9 mouse cellular contexts compared by ENCODE assay signal in genomic region chr14:103065294-103066167, GRCm38 (mm10). TPM values are rescaled to one million over a fixed set of nuclear protein-coding genes. Genes with fewer than 3 reads are reported as not detected.
DNase-seq lines count a peak whose midpoint lies in the region; ATAC-seq and TF ChIP-seq lines count a peak whose summit lies in the region.
"Had no signal": no experiment of that assay in that cellular context is flagged by ENCODE, and none has a peak within 500 bp of the region (broad histone marks: within the 10 kb centered on the region; RNA-seq: fewer than 3 reads in every experiment).

No protein-coding gene starts in this region.

- peak; percentile 59; the same call in 1 of the 2 replicates for TF ChIP-seq CTCF in thymus, adult 2 months (IDR thresholded peaks at IDR 0.05; ENCODE audit: borderline replicate concordance, control insufficient read depth, extremely low read depth, insufficient read depth, low read length, poor library complexity)

- no peak overlapping the region for H3K9ac ChIP-seq in limb, embryonic 11.5 days (ENCODE audit: low read length)

- no peak for ATAC-seq in limb, embryonic 11.5 days (ENCODE audit: insufficient number of reproducible peaks, low FRiP score, low TSS enrichment, low read depth)

- no peak overlapping the region for H3K4me2 ChIP-seq in limb, embryonic 11.5 days (ENCODE audit: low read depth, severe bottlenecking)

- peak; percentile 41 to 57 for DNase-seq in urinary bladder, adult 18-20 months (ENCODE audit: low spot score in 2 of 2)
- no peak for DNase-seq in urinary bladder, postnatal 10 days (ENCODE audit: low spot score)
- peak; percentile 74 for DNase-seq in cerebellum, adult 11 months
- DNase-seq in gastrocnemius, adult 18-20 months (ENCODE audit: low spot score): peak; percentile 80
- peak; percentile 92 for DNase-seq in induced T-regulatory cell, adult 2 months (ENCODE audit: low read depth)
- DNase-seq in limb, embryonic 11.5 days (ENCODE audit: low spot score): peak; percentile 82
- peak; percentile 66 to 75 for DNase-seq in natural killer cell, adult 2 months (ENCODE audit: low spot score in 2 of 2)
- peak; percentile 86 for DNase-seq in thymus, adult 2 months

- TF ChIP-seq POLR2A in thymus, adult 2 months (IDR thresholded peaks at IDR 0.05; ENCODE audit: control insufficient read depth, extremely low read depth, insufficient read depth, low read length, poor library complexity): no peak

- no peak overlapping the region for H3K27ac ChIP-seq in limb, embryonic 11.5 days (replicated peaks; ENCODE audit: low read depth, low read length)
- no peak overlapping the region for H3K27ac ChIP-seq in thymus, adult 2 months (ENCODE audit: control insufficient read depth, insufficient read depth, low read length)

- no peak overlapping the region for H3K4me3 ChIP-seq in limb, embryonic 11.5 days (ENCODE audit: low read depth, low read length)
- H3K4me3 ChIP-seq in thymus, adult 2 months (ENCODE audit: control insufficient read depth, insufficient read depth, low read length): no peak overlapping the region
- H3K4me3 ChIP-seq: erythroblast, embryonic 14.5 days had no signal

- H3K27me3 ChIP-seq in limb, embryonic 11.5 days (ENCODE audit: control insufficient read depth, insufficient read depth, low read length): no peaks in the 10 kb centered on the region
- H3K27me3 ChIP-seq in thymus, adult 2 months (ENCODE audit: control insufficient read depth, insufficient read depth, low read length): no peaks in the 10 kb centered on the region

- no peaks in the 10 kb centered on the region for H3K36me3 ChIP-seq in limb, embryonic 11.5 days (ENCODE audit: control insufficient read depth, insufficient read depth, low read length)
- H3K36me3 ChIP-seq in thymus, adult 2 months (ENCODE audit: control insufficient read depth, insufficient read depth, low read length): no peaks in the 10 kb centered on the region

- WGBS in limb, embryonic 11.5 days: 17% methylated on average over 10 of the region's 10 CpGs
- 12% methylated on average over 10 of the region's 10 CpGs for WGBS in thymus, adult 2 months

- H3K9me3 ChIP-seq in limb, embryonic 11.5 days (ENCODE audit: control insufficient read depth, low read length): no peaks in the 10 kb centered on the region

- H3K4me1 ChIP-seq in limb, embryonic 11.5 days (ENCODE audit: control insufficient read depth, insufficient read depth, low read length): 0 out of 2 replicates have a peak, but pooled peaks cover 3% of the 10 kb centered on the region
- peaks cover 8% of the 10 kb centered on the region; the same call in 1 of the 2 replicates for H3K4me1 ChIP-seq in thymus, adult 2 months (replicated peaks; ENCODE audit: control insufficient read depth, insufficient read depth, low read length)

RNA-seq across cellular contexts. Expression of gene Cln5, which starts 4.5 kb away (rescaled TPM):
- total RNA-seq in gastrocnemius, adult 18-20 months (2021): 10 to 100 TPM; 11.6 to 14.4 TPM
- polyA plus RNA-seq in limb, embryonic 11.5 days (2014; fragmentation: Nextera tagmentation; extraction: Ambion mirVana): 27.9 and 29.8 TPM in 2 replicates
- polyA plus RNA-seq in thymus, adult 2 months (2012; rRNA removed): 21.6 and 23.4 TPM in 2 replicates

RNA-seq across cellular contexts. Expression of gene Acod1, which starts 18.8 kb away (rescaled TPM):
- total RNA-seq in gastrocnemius, adult 18-20 months (2021): not detected
- not detected in 2 replicates for polyA plus RNA-seq in limb, embryonic 11.5 days (2014; fragmentation: Nextera tagmentation; extraction: Ambion mirVana)
- polyA plus RNA-seq in thymus, adult 2 months (2012; rRNA removed): 0.55 and 0.86 TPM in 2 replicates
- polyA plus RNA-seq: erythroblast, embryonic 14.5 days had no signal

RNA-seq across cellular contexts. Expression of gene Fbxl3, which starts 33.8 kb away (rescaled TPM):
- total RNA-seq in gastrocnemius, adult 18-20 months (2021): 10 to 100 TPM; 61.4 to 62.2 TPM
- polyA plus RNA-seq in limb, embryonic 11.5 days (2014; fragmentation: Nextera tagmentation; extraction: Ambion mirVana): 24.0 and 25.2 TPM in 2 replicates
- polyA plus RNA-seq in thymus, adult 2 months (2012; rRNA removed): 105 and 113 TPM in 2 replicates
